Mouse (Mus musculus) forebrain, embryonic 11.5 days (tissue): ENCODE measurements around the gene Gm17617. TPM values are rescaled to one million over a fixed set of nuclear protein-coding genes. Genes with fewer than 3 reads are reported as not detected.
A peak's percentile ranks its signal among the peaks of the same experiment; 100 is the strongest.

Source experiments
- ATAC-seq: fragments of 200-750 bp; cut with Nextera tagmentation; replicated peaks from 2 replicates; pipeline ENCODE4 v1.8.0; 2017; ENCODE audit warnings: moderate TSS enrichment; ENCODE audit not compliant: low FRiP score
- DNase-seq: peaks from one replicate; pipeline ENCODE4 v3.0.0-alpha.2; 2017; ENCODE audit warnings: low spot score
- H3K27ac ChIP-seq: fragments of 300-500 bp; sonication (generic); 2 replicates; pipeline ENCODE4 v1.5.1; 2014; ENCODE audit warnings: low read depth, low read length
- H3K27me3 ChIP-seq: fragments of 300-500 bp; sonication (generic); 2 replicates; pipeline ENCODE4 v1.6.1; 2014; ENCODE audit warnings: mild to moderate bottlenecking, low read length, mixed read lengths; ENCODE audit not compliant: control insufficient read depth, insufficient read depth
- H3K36me3 ChIP-seq: fragments of 300-500 bp; sonication (generic); 2 replicates; pipeline ENCODE4 v1.6.1; 2014; ENCODE audit warnings: mild to moderate bottlenecking, low read length, moderate library complexity, mixed read lengths; ENCODE audit not compliant: control insufficient read depth, insufficient read depth
- H3K4me1 ChIP-seq: fragments of 300-500 bp; sonication (generic); replicated peaks from 2 replicates; pipeline ENCODE4 v1.6.1; 2014; ENCODE audit warnings: low read length, mixed read lengths; ENCODE audit not compliant: control insufficient read depth, insufficient read depth
- H3K4me2 ChIP-seq: fragments of 300-500 bp; sonication (generic); 2 replicates; pipeline ENCODE4 v1.6.1; 2014; ENCODE audit warnings: low read depth, mild to moderate bottlenecking, low read length, moderate library complexity, mixed read lengths; ENCODE audit not compliant: severe bottlenecking
- H3K4me3 ChIP-seq: fragments of 300-500 bp; sonication (generic); 2 replicates; pipeline ENCODE4 v1.5.1; 2014; ENCODE audit warnings: low read depth, low read length
- H3K9ac ChIP-seq: fragments of 300-500 bp; sonication (generic); 2 replicates; pipeline ENCODE4 v1.6.1; 2014; ENCODE audit warnings: low read length
- H3K9me3 ChIP-seq: fragments of 300-500 bp; sonication (generic); 2 replicates; pipeline ENCODE4 v1.6.1; 2016; ENCODE audit warnings: low read length, mixed read lengths; ENCODE audit not compliant: control insufficient read depth
- WGBS: fragments of 180-500 bp; shearing (Covaris S2); extraction: QIAGEN DNeasy Blood & Tissue Kit; methylation state at CpG from one replicate; pipeline ENCODE4 v1.1.7; 2014; 5-methylcytosine and 5-hydroxymethylcytosine counted together
- polyA plus RNA-seq: library from polyadenylated mRNA; unstranded; fragments of >200 nt; fragmentation: Nextera tagmentation; extraction: Ambion mirVana; gene quantifications from 2 replicates; pipeline ENCODE4 v1.2.1, GENCODE M21; 2014

The Gm17617 gene
- polyA plus RNA-seq, 1 experiment from 2014 or later, result not detected

- H3K4me3 ChIP-seq, result no peak overlapping the region
- no peak for DNase-seq
- no peaks in the 10 kb centered on the region for H3K4me1 ChIP-seq
- H3K27ac ChIP-seq, result no peak overlapping the region
- H3K27me3 ChIP-seq, result no peaks in the 10 kb centered on the region
- no peak overlapping the region for H3K9ac ChIP-seq
- no peaks in the 10 kb centered on the region for H3K9me3 ChIP-seq
- 58% methylated on average over 7 of the region's 7 CpGs for WGBS
- ATAC-seq, result no peak
- no peak overlapping the region for H3K4me2 ChIP-seq
- no peaks in the 10 kb centered on the region for H3K36me3 ChIP-seq
Observed at GRCm38 (mm10) chr13:55162365-55162764, 29.0 kb upstream of the Gm17617 start.

DNA sequence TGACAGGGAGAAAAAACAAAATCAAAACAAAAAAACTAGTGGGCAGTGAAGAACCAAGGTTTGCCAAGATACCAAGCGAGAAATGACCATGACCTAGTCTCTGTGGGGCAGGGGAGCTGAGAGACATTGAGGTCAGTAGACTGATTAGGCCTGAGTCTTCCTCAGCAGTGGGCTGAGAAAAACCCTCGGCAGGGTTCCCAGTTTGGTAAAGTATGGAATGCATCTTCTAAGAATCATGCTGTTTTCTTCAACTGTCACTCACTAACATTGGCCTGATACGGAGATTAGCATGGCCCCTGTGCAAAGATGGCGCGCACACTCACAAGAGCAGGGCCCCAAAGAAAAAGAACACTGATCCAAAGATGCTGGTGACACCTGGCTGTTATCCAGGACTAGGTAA, 20.6 kb upstream of the Gm17617 start:
- Histone ChIP-seq H3K4me1 (peaks cover 8% of the 10 kb centered on the region; the same call in 1 of the 2 replicates), H3K36me3 (no peaks in the 10 kb centered on the region), H3K4me2 (no peak overlapping the region), H3K4me3 (no peak overlapping the region), H3K27me3 (peaks cover 17% of the 10 kb centered on the region), H3K9me3 (no peaks in the 10 kb centered on the region), H3K9ac (no peak overlapping the region), H3K27ac (no peak overlapping the region)
- ATAC-seq (no peak), DNase-seq (no peak)
- WGBS, result 94% methylated on average over 5 of the region's 5 CpGs

DNA sequence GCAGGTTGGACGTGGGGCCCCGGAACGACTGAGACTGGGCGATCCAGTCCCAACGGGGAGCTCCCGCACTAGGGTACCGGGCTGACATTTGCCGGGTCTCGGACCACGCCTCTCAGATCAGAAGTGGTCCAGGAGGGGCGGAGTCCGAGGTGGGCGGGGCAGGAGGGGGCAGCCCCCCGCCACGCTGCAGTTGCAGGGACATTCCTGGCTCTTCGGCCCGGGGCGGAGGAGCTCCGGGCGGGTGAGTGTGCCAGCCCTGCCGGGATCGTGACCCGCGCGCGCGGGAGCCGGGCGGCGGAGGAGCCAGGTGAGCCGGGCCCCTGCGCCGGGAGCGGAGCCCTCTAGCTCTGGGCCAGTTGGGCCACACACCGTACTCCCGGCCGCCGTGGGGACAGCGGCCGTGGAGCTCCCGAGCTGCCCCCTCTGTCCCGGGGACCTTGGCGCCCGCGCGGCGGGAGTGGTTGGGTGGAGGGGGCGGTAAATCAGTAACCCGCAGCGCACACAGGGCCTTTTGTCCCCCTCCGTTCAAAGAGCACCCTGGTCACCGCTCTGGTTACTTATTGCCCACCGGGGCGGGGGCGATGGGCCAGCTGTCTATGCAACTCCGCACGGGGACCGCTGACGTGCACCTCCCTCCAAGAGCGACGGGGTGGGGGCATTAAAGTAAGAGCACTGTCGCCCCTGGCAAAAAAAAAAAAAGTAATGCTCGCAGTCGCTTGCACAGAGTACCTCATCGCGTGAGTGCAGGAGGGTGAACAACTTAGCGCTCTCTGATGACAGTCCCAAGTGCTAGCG, 19.5 kb upstream of the Gm17617 start, which contains the start of gene Fgfr4:
Gene Fgfr4, plus strand, starts transcription at position 20 of the 795 bp plus-strand sequence.
- Histone ChIP-seq H3K36me3 (no peaks in the 10 kb centered on the region), H3K4me1 (peaks cover 8% of the 10 kb centered on the region; the same call in 1 of the 2 replicates), H3K27me3 (peaks cover 17% of the 10 kb centered on the region), H3K4me3 (peak within 1 kb of the TSS; percentile 49), H3K9me3 (no peaks in the 10 kb centered on the region), H3K9ac (peak within 1 kb of the TSS; percentile 57), H3K4me2 (peak within 1 kb of the TSS; percentile 99), H3K27ac (no peak within 1 kb of the TSS)
- DNase-seq, result peak; percentile 77
- ATAC-seq, result peak; percentile 46; the same call in 1 of the 2 replicates
- under 1% methylated on average over 68 of the region's 68 CpGs for WGBS

DNA sequence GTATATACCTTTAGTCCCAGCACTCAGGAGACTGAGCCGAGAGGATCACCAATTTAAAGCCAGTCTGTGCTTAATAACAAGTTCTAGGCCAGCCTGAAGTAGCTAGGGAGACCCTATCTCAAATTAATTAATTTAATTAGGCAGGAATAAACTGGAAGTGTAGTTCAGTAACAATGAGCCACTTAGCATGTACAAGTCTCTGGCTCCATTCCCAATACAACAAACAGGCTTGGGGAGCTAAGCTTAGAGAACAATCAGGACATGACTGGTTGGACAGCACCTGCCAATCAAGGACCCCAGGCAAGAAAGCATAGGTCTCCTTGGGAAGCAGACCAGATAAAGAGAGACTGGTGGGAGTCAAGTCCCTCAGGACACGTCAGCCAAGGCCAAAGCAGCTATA, 6.9 kb upstream of the Gm17617 start:
- no peak for DNase-seq
- WGBS, result 70% methylated on average over 2 of the region's 2 CpGs
- no peak for ATAC-seq

DNA sequence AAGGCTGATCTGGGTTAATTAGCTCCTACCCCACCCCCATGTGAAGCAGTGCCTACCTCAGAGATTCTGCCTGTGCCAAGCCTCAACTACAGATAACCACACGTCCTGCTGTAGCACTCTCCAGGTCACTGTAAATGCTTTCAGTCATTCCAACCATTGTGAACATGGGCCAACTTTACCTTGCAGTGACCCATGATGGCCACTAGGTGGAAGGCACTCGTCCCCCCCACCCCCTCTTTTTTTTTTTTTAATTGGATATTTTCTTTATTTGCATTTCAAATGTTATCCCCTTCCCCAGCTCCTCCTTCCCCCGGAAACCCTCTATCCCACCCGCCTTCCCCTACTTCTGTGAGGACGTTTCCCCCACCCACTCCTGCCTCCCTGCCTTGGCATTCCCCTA, 2.0 kb upstream of the Gm17617 start:
- Histone ChIP-seq H3K4me1 (no peaks in the 10 kb centered on the region), H3K4me2 (no peak overlapping the region), H3K9me3 (no peaks in the 10 kb centered on the region), H3K9ac (no peak overlapping the region), H3K36me3 (no peaks in the 10 kb centered on the region; the same call in 1 of the 2 replicates), H3K4me3 (no peak overlapping the region), H3K27ac (no peak overlapping the region), H3K27me3 (no peaks in the 10 kb centered on the region)
- ATAC-seq, result no peak
- WGBS, result 14% methylated on average over 5 of the region's 5 CpGs
- DNase-seq, result no peak

More for the DNA sequence above, 6.9 kb upstream of the Gm17617 start:
- H3K27me3 ChIP-seq, result no peaks in the 10 kb centered on the region
- H3K4me1 ChIP-seq, result no peaks in the 10 kb centered on the region
- no peak overlapping the region for H3K4me3 ChIP-seq
- H3K27ac ChIP-seq, result no peak overlapping the region
- H3K9ac ChIP-seq, result no peak overlapping the region
- H3K36me3 ChIP-seq, result no peaks in the 10 kb centered on the region
- no peaks in the 10 kb centered on the region for H3K9me3 ChIP-seq
- no peak overlapping the region for H3K4me2 ChIP-seq

DNA sequence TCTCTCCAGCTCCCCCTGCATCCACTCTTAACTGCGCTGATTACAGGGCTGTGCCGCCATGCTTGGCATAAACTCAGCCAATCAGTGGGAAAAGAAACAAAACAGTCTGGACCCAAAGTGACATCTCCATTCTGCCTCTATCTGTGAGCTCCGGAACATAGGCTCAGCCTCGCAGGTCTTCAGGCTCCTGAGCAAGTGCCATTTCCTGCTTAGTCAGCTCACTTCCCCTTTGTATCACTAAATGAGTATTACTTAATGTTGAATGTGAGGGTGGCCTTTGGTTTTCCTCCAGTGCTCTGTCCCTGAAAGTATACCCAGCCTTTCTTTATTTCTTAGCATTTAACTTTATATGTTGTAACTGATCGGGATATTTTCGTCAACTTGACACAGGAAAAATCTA, 8.4 kb downstream of the Gm17617 start:
- no peaks in the 10 kb centered on the region for H3K4me1 ChIP-seq
- 93% methylated on average over 6 of the region's 6 CpGs for WGBS
- DNase-seq, result no peak
- H3K27me3 ChIP-seq, result no peaks in the 10 kb centered on the region
- no peak overlapping the region for H3K27ac ChIP-seq
- no peaks in the 10 kb centered on the region for H3K9me3 ChIP-seq
- H3K9ac ChIP-seq, result no peak overlapping the region
- H3K4me3 ChIP-seq, result no peak overlapping the region
- no peak for ATAC-seq
- no peak overlapping the region for H3K4me2 ChIP-seq
- H3K36me3 ChIP-seq, result no peaks in the 10 kb centered on the region; the same call in 1 of the 2 replicates

- Histone ChIP-seq H3K9ac (no peak overlapping the region), H3K4me2 (no peak overlapping the region), H3K4me1 (no peaks in the 10 kb centered on the region), H3K27ac (no peak overlapping the region), H3K36me3 (no peaks in the 10 kb centered on the region; the same call in 1 of the 2 replicates), H3K9me3 (no peaks in the 10 kb centered on the region), H3K27me3 (no peaks in the 10 kb centered on the region), H3K4me3 (no peak overlapping the region)
- DNase-seq (no peak), ATAC-seq (no peak)
- WGBS, result 93% methylated on average over 6 of the region's 6 CpGs
Observed at GRCm38 (mm10) chr13:55114375-55114774, 19.0 kb downstream of the Gm17617 start.

GRCm38 (mm10) chr13:55107694-55108093, 25.7 kb downstream of the Gm17617 start:
- peaks cover 3% of the 10 kb centered on the region; the same call in 1 of the 2 replicates for H3K4me1 ChIP-seq
- no peak for ATAC-seq

DNA sequence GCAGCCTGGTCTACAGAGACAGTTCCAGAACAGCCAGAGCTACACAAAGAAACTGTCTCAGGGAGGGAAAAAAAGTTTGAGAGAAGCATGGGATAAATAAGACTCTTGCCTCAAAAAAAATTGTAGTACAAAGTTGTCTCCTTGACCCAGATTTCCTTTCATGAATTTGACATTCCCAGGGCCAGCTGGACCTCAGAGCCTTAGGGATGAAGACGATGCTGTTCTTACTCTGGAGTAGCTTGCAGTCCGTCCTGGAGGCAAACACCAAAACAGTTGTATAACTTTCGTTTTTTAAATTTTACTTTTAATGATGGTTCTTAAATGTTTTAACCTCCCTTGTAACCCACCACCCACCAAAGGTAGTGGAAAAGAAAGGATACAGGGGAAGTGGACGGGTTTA, 26.2 kb downstream of the Gm17617 start:
- DNase-seq, result no peak
- H3K4me2 ChIP-seq, result no peak overlapping the region
- H3K4me1 ChIP-seq, result peaks cover 3% of the 10 kb centered on the region; the same call in 1 of the 2 replicates
- no peaks in the 10 kb centered on the region for H3K9me3 ChIP-seq
- WGBS, result 91% methylated on average over 4 of the region's 4 CpGs
- no peak overlapping the region for H3K4me3 ChIP-seq
- no peak overlapping the region for H3K9ac ChIP-seq
- H3K36me3 ChIP-seq, result no peaks in the 10 kb centered on the region
- H3K27ac ChIP-seq, result no peak overlapping the region
- H3K27me3 ChIP-seq, result no peaks in the 10 kb centered on the region
- ATAC-seq, result no peak

More at GRCm38 (mm10) chr13:55107694-55108093, 25.7 kb downstream of the Gm17617 start:
- Histone ChIP-seq H3K9me3 (no peaks in the 10 kb centered on the region), H3K27ac (no peak overlapping the region), H3K9ac (no peak overlapping the region), H3K36me3 (no peaks in the 10 kb centered on the region), H3K4me3 (no peak overlapping the region), H3K27me3 (no peaks in the 10 kb centered on the region), H3K4me2 (no peak overlapping the region)
- WGBS, result 91% methylated on average over 8 of the region's 8 CpGs
- no peak for DNase-seq
